Mouse (Mus musculus): ENCODE measurements around the gene Tnfrsf22.

DNA sequence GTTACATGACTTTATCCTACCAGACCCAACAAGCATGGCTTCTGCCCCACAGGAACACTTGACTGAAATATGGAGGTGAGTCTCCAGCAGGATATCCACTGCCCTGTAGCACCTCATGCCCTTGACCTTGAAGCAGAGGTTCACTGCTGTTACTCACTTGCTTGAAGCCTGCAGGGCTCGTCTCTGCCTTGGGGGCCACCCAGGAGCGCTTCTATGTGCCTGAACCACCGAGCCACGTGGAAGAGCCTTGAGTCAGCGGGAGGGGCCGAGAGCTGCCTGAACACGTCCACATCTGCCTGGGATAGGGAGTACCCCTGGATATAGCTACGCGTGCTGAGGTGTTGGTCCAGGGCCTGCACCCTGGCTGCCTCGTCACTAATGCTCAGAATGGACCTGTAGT, 57.2 kb downstream of the Tnfrsf22 start:
- TF ChIP-seq CTCF (IDR thresholded peaks at IDR 0.05 in 2 of 3, conservative IDR thresholded peaks at IDR 0.05 in 1 of 3; ENCODE audit: control insufficient read depth in 1 of 3, insufficient read depth in 1 of 3, low read depth in 2 of 3, low read length in 3 of 3, poor library complexity in 1 of 3, severe bottlenecking in 1 of 3) (no peak), TCF12 (IDR thresholded peaks at IDR 0.05; ENCODE audit: low read depth, low read length) (no peak), JUND (IDR thresholded peaks at IDR 0.05; ENCODE audit: low read depth, low read length) (no peak), POLR2AphosphoS2 (IDR thresholded peaks at IDR 0.05; ENCODE audit: low read length) (no peak), SIN3A (IDR thresholded peaks at IDR 0.05; ENCODE audit: low read length) (no peak), POLR2A (IDR thresholded peaks at IDR 0.05; ENCODE audit: control insufficient read depth in 1 of 2, insufficient read depth in 1 of 2, low read depth in 1 of 2, low read length in 2 of 2, poor library complexity in 1 of 2) (no peak), USF1 (IDR thresholded peaks at IDR 0.05; ENCODE audit: low read depth, low read length) (no peak), MYC (IDR thresholded peaks at IDR 0.05; ENCODE audit: low read depth, low read length) (no peak), MAX (IDR thresholded peaks at IDR 0.05; ENCODE audit: low read length) (no peak), E2F4 (IDR thresholded peaks at IDR 0.05; ENCODE audit: borderline replicate concordance, low read depth, low read length) (no peak), SMC3 (IDR thresholded peaks at IDR 0.05; ENCODE audit: low read depth, low read length) (no peak), TBP (IDR thresholded peaks at IDR 0.05; ENCODE audit: low read depth, low read length) (no peak), ZNF384 (IDR thresholded peaks at IDR 0.05; ENCODE audit: low read depth, low read length) (no peak)
